Mouse (Mus musculus) NIH3T3 (cell line): ENCODE data around the gene Rasip1.
A peak's percentile ranks its signal among the peaks of the same experiment; 100 is the strongest.

Source experiments
- DNase-seq: peaks from one replicate; pipeline ENCODE4 v3.0.0-alpha.2; 2012; ENCODE audit warnings: low read depth

Rasip1 gene

DNA sequence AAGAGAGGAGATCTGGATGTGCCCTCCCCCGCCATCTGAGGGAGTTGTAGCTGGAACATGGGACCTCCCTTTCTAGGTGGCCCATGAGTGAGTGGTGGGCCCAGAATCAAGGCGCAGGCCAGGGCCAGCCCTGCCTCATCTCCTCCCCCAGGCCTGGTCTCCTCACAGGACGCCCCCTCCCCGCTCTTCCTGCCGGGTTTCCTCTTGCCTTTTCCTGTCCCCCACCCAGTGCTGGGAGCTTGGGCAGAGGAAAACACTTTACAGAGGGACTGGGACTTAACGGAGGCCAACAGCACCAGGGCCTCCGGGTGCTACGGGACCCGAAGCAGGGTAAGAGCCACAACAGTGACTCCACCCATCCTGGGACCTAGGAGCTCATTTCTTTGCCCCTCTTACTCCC, at the start of gene Rasip1:
TSS of gene Rasip1 (plus strand) at position 228 of the 400 bp plus-strand sequence.
- no peak for DNase-seq

- DNase-seq = no peak
These were observed 41.4 kb upstream of the Rasip1 start for GRCm38 (mm10) chr7:45585923-45586322.

GRCm38 (mm10) chr7:45587631-45588592, 39.4 kb upstream of the Rasip1 start:
- DNase-seq = no peak

GRCm38 (mm10) chr7:45589173-45589572, 38.1 kb upstream of the Rasip1 start:
- DNase-seq = peak; percentile 98

DNA sequence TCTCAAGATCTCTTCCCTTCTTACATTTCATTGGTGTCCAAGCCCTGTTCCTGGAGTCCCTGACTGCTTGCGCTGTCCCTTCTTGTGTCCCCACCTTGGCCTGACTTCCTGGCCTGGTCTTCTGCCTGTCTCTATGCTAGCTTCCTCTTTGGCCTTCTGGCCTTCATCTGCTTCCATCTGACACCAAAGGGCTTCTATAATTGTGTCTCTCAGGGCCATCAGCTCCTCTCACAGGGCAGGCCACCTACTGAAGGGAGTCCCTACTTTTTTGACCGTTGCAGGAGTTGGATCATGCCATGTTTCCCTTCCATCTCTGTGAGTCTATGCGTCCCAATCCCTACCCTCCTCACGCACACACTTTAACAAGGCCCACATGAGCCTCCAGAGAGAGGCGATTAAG, 37.4 kb upstream of the Rasip1 start:
- DNase-seq = no peak

DNA sequence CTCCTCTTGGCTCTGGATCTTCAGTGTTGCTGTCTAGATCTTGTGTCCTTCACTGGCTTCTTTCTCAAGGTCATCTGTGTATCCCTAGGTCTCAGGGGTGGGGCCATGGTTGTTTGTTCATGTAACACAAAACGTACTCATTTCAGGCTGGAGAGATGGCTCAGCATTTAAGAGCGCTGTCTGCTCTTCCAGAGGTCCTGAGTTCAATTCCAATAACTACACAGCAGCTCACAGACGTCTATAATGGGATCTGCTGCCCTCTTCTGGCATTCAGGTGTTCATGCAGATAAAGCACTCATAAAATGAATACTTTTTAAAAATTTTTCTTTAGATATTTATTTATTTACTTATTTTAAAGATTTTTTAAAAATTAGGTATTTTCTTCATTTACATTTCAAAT, 36.4 kb upstream of the Rasip1 start:
- DNase-seq = peak; percentile 50

DNA sequence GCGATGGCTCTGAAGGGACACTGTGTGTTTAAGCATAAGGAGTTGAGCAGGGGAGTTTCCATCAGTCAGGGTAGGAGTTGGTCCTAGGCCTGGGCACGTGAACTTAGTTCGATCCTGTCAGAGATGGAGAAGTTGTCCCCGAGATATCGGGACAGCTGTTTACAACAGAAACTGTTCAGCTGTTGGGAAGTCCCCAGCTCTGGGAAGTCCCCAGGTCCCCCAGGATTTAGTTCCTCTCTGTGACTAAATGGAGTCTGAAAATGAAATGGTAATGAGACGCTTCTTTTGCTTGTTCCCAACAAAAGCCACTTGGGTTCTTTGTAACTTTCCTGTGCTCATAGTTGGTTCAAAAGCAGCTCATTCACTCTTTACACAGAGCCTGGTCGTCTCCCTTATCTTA, 35.4 kb upstream of the Rasip1 start:
- no peak for DNase-seq

DNA sequence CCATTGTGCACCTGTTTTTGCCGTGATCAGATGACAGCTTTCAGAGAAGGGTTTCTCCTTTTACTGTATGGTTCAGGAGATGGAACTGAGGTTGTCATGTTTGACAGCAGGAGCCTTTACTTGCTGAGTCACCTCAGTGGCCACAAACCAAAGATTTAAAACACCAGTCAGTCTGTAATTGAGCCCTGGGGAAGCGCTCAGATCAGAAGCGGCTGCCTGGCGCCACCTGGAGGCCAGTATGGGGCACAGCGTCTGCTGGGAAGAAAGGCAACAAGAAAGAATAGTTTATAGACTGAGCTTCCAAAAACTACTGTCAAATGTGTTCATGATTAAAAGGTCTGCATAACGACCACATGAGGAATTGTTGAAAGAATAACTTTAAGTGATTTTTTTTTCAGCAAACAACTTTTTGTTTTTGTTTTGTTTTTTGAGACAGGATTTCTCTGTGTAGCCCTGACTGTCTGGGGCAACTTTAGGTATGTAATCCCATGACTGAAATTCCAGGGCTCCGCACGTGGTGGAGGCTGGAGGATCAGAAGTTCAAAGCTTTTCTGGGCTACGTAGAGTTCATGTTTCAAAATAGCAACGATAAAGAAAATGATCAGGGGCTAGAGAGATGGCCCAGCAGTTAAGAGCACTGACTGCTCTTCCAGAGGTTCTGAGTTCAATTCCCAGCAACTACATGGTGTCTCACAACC, 34.0 kb upstream of the Rasip1 start:
- peak; percentile 95 for DNase-seq

DNA sequence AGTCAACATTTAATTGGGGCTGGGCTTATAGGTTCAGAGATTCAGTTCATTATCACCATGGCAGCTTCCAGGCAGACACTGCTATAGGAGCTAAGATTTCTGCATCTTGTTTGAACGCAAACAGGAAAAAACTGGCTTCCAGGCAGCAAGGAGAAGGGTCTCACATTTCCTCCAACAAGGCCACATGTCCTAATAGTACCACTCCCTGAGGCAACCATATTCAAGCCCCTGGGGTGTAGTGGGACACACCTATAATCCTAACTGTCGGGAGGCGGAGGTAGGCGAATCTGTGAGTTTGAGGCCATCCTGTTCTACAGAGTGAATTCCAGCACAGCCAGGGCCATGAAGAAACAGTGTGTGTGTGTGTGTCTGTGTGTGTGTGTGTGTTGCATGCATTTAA, 32.1 kb upstream of the Rasip1 start:
- no peak for DNase-seq

DNA sequence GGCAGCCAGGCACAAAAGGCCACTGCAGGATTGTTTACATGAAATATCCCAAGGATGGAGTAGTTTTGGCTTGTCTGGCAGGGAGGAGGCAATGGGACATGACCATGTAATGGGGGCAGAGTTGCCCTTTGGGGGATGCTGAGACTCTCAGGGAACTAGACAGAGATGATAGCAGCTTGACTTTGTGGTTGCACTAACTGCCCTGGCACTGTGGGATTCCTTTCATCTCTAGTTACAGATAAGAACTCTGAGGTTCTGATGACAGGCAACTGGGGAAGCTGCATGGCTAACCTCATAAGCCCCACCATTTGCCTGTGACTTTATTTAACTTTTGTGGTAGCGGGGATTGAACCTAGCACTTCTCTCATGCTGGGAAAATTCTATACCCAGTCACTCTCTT, 31.2 kb upstream of the Rasip1 start:
- no peak for DNase-seq

GRCm38 (mm10) chr7:45597013-45597412, 30.3 kb upstream of the Rasip1 start:
- no peak for DNase-seq

DNA sequence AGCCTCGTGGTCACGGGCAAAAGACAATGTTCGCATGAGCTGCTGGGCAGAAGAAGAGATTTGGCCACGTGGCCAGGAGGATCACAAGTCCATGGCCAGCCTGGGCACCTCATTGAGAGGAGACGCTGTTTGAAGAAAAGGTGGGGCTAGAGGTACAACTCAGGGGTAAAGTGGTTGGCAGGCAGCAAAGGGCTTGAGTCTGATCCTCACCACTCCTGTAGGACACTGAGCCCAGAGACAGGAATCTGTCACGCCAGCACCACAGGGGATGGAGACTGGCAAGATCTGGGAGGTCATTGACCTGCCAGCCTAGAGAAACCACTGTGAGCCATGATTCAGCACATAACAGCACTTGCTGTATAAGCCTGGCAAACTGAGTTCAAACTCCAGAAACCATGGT, 29.8 kb upstream of the Rasip1 start:
- no peak for DNase-seq

DNA sequence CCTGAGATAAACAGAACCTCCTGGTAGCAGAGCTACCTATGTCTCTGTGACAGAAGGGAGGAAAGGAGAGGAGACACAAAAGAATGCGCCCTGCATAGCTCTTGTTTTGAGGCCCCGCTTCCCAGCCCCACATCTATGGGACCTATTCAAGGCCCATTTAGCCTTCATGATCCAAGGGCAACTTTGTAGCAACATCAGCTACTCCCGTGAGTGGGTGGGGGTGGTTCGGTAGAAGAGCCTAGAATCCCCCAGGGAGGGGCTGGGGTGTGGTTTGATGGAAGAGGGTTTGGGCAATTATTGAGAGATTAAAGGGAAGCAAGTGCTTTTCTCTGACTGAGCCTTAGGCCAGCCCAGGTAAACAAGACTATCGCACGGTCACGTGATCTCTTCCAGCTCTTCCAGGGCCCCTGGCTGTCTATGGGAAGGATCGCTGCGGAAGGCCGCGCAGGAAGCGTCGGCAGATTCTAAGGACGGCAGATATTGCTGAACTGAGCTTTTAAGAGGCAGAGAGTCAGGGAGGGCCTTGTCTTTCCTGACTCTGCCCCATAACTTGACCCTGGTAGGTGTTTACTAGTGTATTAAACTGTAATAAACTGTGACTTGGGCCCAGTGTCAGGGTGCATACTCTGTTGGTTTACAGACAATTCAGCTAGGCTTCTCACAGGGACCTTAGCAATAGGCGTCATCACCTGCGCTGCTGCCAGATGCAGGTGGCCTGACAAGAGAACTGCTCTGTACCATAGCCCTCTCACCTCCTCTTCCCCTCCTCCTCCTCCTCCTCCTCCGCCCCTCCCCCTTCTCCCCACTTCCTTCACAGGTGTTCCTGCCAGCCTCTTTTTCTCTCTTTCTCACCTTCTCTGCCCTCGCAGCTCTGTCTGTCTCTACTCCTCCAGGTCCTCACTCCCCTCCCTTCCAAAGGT, 28.1 kb upstream of the Rasip1 start:
- no peak for DNase-seq

GRCm38 (mm10) chr7:45605704-45606289, 21.5 kb upstream of the Rasip1 start:
- DNase-seq = no peak

GRCm38 (mm10) chr7:45609511-45609910, 17.8 kb upstream of the Rasip1 start:
- no peak for DNase-seq

- peak; percentile 75 for DNase-seq
These were observed 11.0 kb upstream of the Rasip1 start for GRCm38 (mm10) chr7:45616277-45616676.

DNA sequence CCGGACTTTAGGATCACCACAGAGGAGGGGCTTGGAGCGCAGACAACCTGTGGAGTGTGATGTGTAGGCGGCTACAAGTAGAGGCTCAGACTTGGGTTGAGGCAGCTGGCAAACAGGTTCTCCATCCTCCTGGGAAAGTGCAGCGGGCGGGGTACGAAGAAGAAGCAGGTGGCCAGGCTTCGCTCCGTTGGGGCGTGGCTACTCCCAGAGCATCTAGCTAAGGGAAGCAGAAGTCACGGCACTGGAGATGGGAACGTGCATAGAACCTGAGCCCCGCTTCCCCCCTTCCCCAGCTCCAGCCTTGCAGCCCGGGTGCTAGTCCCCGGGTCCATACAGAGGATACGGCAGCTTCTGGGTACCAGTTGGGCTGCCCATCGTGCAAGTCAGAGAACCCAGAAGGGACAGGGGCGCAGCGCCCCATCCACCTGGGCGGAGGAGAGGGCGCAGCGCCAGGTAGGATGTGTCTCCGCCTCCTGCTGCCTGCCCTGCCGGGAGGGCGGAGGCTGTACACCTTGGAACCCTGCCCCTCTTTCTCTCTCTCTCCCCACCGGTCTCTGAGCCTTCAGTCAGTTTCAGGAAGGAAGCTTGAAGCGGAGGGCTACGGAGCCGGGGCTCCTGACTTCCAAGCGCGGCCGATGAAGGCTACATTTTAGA, 10.1 kb upstream of the Rasip1 start, which contains the start of gene Fut1:
TSS of gene Fut1 (plus strand) at position 248 of the 654 bp plus-strand sequence.
- no peak for DNase-seq

DNA sequence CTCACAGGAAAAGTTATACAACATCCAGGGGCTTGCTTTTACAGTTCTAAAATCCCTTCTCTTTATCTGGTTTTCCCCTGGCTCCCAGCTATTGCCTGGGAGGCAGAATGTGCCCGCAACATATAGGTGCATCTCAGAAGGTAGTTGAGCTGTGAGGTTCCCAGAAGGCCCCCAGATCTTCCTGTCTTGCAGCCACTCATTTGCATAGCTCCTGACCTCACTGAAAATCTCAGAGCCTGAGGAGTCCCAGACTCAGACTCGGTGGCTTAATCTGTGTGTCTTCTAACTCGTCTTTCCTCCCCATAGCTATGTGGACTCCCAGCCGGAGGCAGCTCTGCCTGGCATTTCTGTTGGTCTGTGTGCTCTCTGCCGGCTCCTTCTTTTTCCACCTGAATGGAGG, 9.0 kb upstream of the Rasip1 start:
- no peak for DNase-seq

DNA sequence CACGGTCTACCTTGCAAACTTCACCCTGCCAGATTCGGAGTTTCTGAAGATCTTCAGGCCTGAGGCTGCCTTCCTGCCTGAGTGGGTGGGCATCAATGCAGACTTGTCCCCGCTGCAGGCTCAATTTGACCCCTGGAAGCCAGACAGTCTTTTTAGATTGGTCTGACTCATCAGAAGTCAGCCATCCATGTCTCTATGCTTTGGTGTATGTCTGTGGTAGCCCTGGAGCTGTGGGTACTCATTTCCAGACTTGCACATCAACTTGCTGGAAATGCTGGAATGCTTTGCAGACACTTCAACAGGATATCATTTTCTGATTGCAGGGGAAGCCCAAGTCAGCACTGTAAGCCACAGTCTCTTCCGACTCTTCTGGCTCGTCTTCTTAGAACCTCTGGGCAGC, 7.7 kb upstream of the Rasip1 start:
- no peak for DNase-seq

GRCm38 (mm10) chr7:45621443-45621842, 5.8 kb upstream of the Rasip1 start, which contains the start of gene Izumo1:
Gene Izumo1 (plus strand): TSS chr7:45621811.
- DNase-seq = peak; percentile 44

GRCm38 (mm10) chr7:45623507-45623906, 3.8 kb upstream of the Rasip1 start:
- no peak for DNase-seq
